Mouse (Mus musculus) CD8-positive naive resting alpha-beta T cell, adult 2 months (primary cell): Measurements from ENCODE around the gene Ush1g.

ENCODE experiments used
- DNase-seq, 2 experiments: peaks; one replicate each; pipeline ENCODE4 v3.0.0; 2022; ENCODE audit warnings: low read depth in 2 of 2, low spot score in 2 of 2

Gene Ush1g

GRCm38 (mm10) chr11:115271481-115271880 is 50.4 kb downstream of the Ush1g start:
- no peak for DNase-seq

GRCm38 (mm10) chr11:115271052-115271451 is 50.8 kb downstream of the Ush1g start:
- DNase-seq: no peak

- DNase-seq: peak; percentile 49 to 55
These were observed 51.5 kb downstream of the Ush1g start for GRCm38 (mm10) chr11:115270148-115270861.

- no peak for DNase-seq
These were observed 52.3 kb downstream of the Ush1g start for GRCm38 (mm10) chr11:115269330-115270066.

GRCm38 (mm10) chr11:115267958-115268357 is 53.9 kb downstream of the Ush1g start:
- DNase-seq: no peak

GRCm38 (mm10) chr11:115267061-115267883 is 54.6 kb downstream of the Ush1g start, which contains the start of gene Grin2c:
Grin2c (minus strand) TSS chr11:115267243.
- no peak for DNase-seq

GRCm38 (mm10) chr11:115266400-115266778 is 55.5 kb downstream of the Ush1g start:
- no peak for DNase-seq

- no peak for DNase-seq
These were observed 56.0 kb downstream of the Ush1g start for GRCm38 (mm10) chr11:115265771-115266399.
